ENCODE assay signal across 24 mouse cellular contexts in genomic region chr9:104366983-104367382, GRCm38 (mm10). TPM values are rescaled to one million over a fixed set of nuclear protein-coding genes. Genes with fewer than 3 reads are reported as not detected.
DNase-seq lines count a peak whose midpoint lies in the region; TF ChIP-seq lines count a peak whose summit lies in the region.
"Had no signal": no experiment of that assay in that cellular context is flagged by ENCODE, and none has a peak within 500 bp of the region (broad histone marks: within the 10 kb centered on the region; RNA-seq: fewer than 3 reads in every experiment).

No protein-coding gene starts in this region.

- no peak overlapping the region for H3K9ac ChIP-seq in ES-Bruce4 (ENCODE audit: low read depth, poor library complexity, severe bottlenecking)
- H3K9ac ChIP-seq: embryonic facial prominence, embryonic 13.5 days; forebrain, embryonic 13.5 days; intestine, embryonic 15.5 days; lung, embryonic 15.5 days; midbrain, embryonic 15.5 days; neural tube, embryonic 12.5 days had no signal

- H3K36me3 ChIP-seq in ES-Bruce4 (ENCODE audit: control insufficient read depth, insufficient read depth, low read length, poor library complexity, severe bottlenecking): no peaks in the 10 kb centered on the region
- H3K36me3 ChIP-seq: embryonic facial prominence, embryonic 13.5 days; intestine, embryonic 15.5 days; lung, embryonic 15.5 days; midbrain, embryonic 15.5 days; neural tube, embryonic 12.5 days had no signal

- H3K9me3 ChIP-seq in ES-Bruce4 (replicated peaks; ENCODE audit: control insufficient read depth, insufficient read depth, low read length, poor library complexity, severe bottlenecking): no peaks in the 10 kb centered on the region
- H3K9me3 ChIP-seq: intestine, embryonic 15.5 days; lung, embryonic 15.5 days; midbrain, embryonic 15.5 days had no signal

- peak; percentile 34 for DNase-seq in thymus, postnatal 4 days
- DNase-seq in thymus, postnatal 25 days: no peak
- DNase-seq in R1 (ENCODE audit: low read depth, low spot score): peak; percentile 74
- no peak for DNase-seq in lung, adult 18-20 months
- no peak for DNase-seq in spleen, adult 18-20 months
- no peak for DNase-seq in kidney, postnatal 10 days
- DNase-seq: adrenal gland, adult 8-10 months; cerebellum, adult 2 months; cerebellum, postnatal 25 days; gastrocnemius, adult 2 months; kidney, postnatal 36 days; layer of hippocampus, adult 9-11 months; lung, postnatal 36 days; right cerebral cortex, postnatal 14 days; thymus, adult 18-20 months had no signal

- no peaks in the 10 kb centered on the region for H3K27me3 ChIP-seq in ES-Bruce4 (ENCODE audit: control insufficient read depth, insufficient read depth, low read length, poor library complexity, severe bottlenecking)
- H3K27me3 ChIP-seq: embryonic facial prominence, embryonic 13.5 days; forebrain, embryonic 13.5 days; intestine, embryonic 15.5 days; lung, embryonic 15.5 days; midbrain, embryonic 15.5 days; neural tube, embryonic 12.5 days had no signal

- no peak overlapping the region for H3K4me3 ChIP-seq in ES-Bruce4 (ENCODE audit: low read depth, low read length)
- H3K4me3 ChIP-seq: embryonic facial prominence, embryonic 13.5 days; erythroblast, embryonic 14.5 days; forebrain, embryonic 13.5 days; gastrocnemius, adult 2 months; intestine, embryonic 15.5 days; lung, embryonic 15.5 days; midbrain, embryonic 15.5 days; neural tube, embryonic 12.5 days had no signal

- no peaks in the 10 kb centered on the region for H3K4me1 ChIP-seq in ES-Bruce4 (ENCODE audit: control insufficient read depth, insufficient read depth, low read length)
- H3K4me1 ChIP-seq: embryonic facial prominence, embryonic 13.5 days; forebrain, embryonic 13.5 days; intestine, embryonic 15.5 days; lung, embryonic 15.5 days; midbrain, embryonic 15.5 days; neural tube, embryonic 12.5 days had no signal

- H3K27ac ChIP-seq in ES-Bruce4 (ENCODE audit: insufficient read depth, low read length): no peak overlapping the region
- H3K27ac ChIP-seq: embryonic facial prominence, embryonic 13.5 days; forebrain, embryonic 13.5 days; gastrocnemius, adult 2 months; intestine, embryonic 15.5 days; lung, embryonic 15.5 days; midbrain, embryonic 15.5 days; neural tube, embryonic 12.5 days had no signal

- no peak for TF ChIP-seq EP300 in ES-Bruce4 (IDR thresholded peaks at IDR 0.05; ENCODE audit: insufficient read depth, low read depth, low read length)

- TF ChIP-seq CTCF in ES-Bruce4 (IDR thresholded peaks at IDR 0.05; ENCODE audit: low read depth, low read length): peak; percentile 51

- TF ChIP-seq POLR2A in ES-Bruce4 (IDR thresholded peaks at IDR 0.05; ENCODE audit: insufficient read depth, low read length): no peak

RNA-seq across cellular contexts. Expression of gene Acpp, which starts 29.4 kb away (rescaled TPM):
- polyA plus RNA-seq in ES-Bruce4 (2011; ENCODE audit: insufficient read depth, insufficient read length, low read depth, missing spikeins): 2.2 and 3.1 TPM in 2 replicates
- polyA plus RNA-seq: erythroblast, embryonic 14.5 days; heart, postnatal 0 days; neural tube, embryonic 12.5 days had no signal

Comparison
In these comparisons a context has a peak if more than half of its experiments do, and no peak if none do; other contexts are left out.
1. DNase-seq: peak in thymus, postnatal 4 days (single experiment) and R1 (single experiment); none in thymus, postnatal 25 days (single experiment), lung, adult 18-20 months (0 of 2), spleen, adult 18-20 months (0 of 2) and kidney, postnatal 10 days (single experiment).